Mouse (Mus musculus): Measurements from ENCODE around the gene Myoz1.
A peak's percentile ranks its signal among the peaks of the same experiment; 100 is the strongest.
"Not testable (repeated sequence)": the region's sequence is repeated elsewhere in the genome, so short reads cannot be mapped to it uniquely, and the experiment has no call there.

Myoz1 gene

DNA sequence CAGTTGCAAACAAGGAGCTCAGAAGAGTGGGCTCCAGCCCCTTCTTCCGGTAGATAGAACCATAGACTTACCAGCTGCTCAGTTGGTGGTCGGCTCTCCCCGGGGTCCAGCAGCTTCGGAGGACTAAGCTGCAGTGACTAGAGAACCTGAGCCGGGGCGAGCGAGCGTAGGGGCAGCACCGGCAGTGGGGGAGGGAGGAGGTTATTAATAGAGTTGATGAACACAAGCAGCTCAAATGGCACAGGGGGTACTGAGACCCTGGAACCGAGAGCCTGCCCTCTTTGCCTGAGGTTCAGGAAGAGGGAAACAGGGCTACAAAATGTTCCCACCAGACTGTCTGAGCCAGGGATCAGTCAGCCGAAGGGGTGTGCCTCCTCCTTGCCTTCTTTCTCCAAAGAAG is at the start of gene Myoz1:
Gene Myoz1, minus strand, starts transcription at position 180 of the 400 bp plus-strand sequence.
- DNase-seq = no peak

DNA sequence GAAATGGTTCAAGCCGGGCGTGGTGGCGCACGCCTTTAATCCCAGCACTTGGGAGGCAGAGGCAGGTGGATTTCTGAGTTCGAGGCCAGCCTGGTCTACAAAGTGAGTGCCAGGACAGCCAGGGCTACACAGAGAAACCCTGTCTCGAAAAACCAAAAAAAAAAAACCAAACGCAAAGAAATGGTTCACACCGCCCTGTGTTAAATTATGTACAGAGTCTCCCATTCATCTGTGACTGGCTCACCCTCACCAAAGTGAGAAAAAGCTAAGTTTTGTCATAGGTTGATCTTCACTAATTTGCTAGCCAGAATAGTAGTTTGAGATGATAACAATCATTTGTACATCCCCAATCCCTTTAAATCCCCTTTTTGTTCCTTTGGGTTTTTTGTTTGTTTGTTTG is 47.1 kb upstream of the Myoz1 start:
- DNase-seq = not testable (repeated sequence)

DNA sequence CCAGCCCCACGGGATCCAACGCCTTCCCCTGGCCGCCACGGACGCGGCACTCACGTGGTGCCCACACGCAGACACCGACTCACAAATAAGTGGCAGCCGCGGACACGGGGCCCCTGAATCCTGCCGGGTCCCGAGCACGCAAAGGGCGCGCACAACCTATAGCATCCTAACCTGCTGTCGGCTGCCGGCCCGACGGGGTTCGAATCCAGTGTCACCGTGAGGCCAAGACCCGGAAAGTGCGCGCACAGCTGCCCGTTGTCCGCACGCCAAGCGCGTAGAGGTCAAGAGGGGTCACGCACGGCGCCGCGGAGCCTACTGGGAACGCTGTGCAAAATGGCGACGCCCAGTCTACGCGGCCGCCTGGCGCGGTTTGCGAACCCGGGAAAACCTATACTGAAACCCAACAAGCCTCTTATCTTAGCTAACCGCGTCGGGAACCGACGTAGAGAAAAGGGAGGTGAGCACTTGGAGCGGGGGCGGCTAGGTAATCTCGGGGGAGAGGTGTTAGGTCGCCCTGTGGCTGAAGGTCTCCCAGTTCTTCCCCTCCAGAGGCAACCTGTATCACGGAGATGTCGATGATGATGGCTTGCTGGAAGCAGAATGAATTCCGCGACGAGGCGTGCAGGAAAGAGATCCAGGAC is 46.5 kb upstream of the Myoz1 start, which contains the start of gene Chchd1:
Gene Chchd1, plus strand, starts transcription at position 266 of the 641 bp plus-strand sequence.
- peak; percentile 90 for DNase-seq

DNA sequence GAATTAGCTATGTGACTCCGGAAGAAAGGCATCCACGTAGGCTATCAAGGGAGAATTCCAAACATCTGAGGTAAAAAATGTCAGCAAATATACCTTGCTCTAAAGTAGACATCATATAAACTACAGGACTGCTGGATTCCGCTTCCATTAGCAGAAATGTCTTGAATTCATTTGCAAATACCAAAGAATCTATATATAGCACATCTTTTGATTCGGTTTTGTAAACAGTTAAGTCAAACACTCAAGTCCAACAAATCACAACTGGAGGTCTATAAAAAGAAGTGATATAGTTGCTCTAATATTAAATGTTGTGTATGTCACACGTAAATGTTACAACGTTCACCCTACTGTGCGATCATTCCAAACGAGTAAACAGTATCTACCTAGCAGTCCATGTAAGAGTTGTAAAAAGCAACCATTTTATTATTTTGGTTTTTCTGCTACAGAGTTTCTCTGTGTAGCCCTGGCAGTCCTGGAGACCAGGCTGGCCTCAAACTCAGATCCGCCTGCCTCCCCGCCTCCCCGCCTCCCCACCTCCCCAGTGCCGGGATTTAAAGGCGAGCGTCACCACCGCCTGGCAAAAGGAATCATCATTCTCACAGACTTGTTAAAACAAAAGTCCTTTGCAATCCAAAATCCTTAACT is 45.9 kb upstream of the Myoz1 start:
- no peak for DNase-seq

DNA sequence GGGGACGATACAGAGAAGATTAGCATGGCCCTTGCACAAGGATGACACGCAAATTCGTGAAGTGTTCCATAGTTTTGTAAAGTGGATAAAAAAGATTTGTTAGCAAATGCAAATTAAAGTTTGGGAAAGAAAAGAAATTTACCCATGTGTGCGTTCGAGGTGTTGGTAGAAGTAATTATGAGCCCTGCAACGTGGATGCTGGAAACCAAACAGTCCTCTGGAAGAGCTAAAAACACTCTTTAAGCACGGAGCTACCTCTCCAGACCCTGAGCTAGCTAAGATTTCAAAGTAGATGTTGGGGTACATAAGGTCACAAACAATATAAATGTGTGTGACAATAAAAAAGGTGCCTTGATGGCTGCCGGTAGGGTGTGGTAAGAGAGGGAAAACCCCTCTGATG is 45.2 kb upstream of the Myoz1 start:
- no peak for DNase-seq

DNA sequence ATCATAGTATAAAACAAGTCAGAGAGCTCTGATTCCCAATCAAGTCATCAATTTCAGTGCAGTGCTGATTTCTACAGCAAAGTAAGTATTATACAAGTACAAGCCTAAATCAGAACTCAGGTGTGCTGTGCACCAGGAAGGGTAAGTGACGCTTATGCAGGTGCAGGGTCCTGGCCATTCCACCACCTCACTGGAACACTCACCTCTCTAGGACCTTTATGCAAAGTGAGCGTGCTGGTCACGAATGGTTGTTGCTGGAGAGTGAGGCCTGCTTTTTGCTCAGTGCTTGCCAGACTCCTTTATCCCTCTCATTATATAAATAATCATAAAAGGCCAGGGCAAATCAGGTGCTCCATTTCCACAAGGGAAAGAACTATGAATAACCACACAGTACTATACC is 44.0 kb upstream of the Myoz1 start:
- no peak for DNase-seq

DNA sequence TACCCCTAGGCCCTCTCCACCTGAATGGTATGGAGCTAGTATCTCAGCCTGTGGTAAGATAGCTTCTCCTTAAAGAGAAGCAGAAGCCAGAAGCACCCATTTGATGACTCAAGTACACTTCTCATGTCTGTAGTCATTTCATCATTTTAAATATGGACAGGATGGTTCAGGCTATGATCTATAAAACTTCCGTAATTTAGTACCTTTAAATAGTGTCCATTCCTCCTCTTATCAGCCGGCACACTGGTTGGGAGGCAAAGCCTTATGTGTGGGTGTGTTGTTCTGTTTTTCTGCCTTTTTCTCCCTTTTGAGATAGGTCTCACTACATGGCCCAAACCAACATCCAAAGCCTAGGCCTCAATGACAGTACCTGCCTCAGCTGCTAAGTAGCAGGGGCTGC is 42.2 kb upstream of the Myoz1 start:
- no peak for DNase-seq

DNA sequence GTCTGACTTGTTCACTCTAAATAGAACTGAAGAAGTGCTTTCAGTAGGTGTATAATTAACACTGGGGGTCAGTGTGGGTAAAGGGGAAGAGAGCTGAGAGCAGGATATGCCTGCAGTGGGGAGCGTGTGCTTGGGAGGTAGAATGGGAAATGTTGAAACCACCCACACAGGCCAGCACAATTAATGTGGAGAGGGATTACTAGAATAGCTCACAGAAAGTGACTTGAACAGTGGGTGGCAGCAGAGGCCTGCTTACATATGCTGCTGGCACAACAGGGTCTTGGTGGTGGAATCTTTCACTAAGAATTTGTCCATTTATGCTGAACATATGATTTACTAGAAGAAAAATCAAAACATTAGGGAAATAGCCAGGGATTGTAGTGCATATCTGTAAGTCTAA is 40.6 kb upstream of the Myoz1 start:
- DNase-seq = peak; percentile 62

DNA sequence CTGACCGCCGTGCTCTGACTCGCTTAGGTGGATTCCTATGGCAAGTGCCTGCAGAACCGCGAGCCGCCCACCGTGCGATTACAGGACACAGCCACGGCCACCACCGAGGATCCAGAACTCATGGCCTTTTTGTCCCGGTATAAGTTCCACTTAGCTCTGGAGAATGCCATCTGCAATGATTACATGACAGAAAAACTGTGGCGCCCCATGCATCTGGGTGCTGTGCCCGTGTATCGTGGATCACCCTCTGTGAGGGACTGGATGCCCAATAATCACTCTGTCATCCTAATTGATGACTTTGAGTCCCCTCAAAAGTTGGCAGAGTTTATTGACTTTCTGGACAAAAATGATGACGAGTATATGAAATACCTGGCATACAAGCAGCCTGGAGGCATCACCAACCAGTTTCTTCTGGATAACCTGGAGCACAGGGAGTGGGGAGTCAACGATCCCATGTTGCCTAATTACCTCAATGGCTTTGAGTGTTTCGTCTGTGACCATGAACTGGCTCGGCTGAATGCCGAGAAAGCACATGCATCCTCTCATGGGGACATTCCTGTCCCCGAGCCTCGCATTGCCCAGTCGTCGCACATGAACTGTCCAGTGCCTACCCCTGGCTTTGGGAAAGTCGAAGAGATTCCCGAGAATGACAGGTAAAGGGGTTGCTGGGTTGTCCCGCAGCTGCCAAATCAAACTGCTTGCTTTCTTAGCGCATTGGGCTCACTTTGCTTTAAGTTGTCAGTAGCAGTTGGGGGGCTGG is 39.6 kb upstream of the Myoz1 start:
- DNase-seq = peak; percentile 69

DNA sequence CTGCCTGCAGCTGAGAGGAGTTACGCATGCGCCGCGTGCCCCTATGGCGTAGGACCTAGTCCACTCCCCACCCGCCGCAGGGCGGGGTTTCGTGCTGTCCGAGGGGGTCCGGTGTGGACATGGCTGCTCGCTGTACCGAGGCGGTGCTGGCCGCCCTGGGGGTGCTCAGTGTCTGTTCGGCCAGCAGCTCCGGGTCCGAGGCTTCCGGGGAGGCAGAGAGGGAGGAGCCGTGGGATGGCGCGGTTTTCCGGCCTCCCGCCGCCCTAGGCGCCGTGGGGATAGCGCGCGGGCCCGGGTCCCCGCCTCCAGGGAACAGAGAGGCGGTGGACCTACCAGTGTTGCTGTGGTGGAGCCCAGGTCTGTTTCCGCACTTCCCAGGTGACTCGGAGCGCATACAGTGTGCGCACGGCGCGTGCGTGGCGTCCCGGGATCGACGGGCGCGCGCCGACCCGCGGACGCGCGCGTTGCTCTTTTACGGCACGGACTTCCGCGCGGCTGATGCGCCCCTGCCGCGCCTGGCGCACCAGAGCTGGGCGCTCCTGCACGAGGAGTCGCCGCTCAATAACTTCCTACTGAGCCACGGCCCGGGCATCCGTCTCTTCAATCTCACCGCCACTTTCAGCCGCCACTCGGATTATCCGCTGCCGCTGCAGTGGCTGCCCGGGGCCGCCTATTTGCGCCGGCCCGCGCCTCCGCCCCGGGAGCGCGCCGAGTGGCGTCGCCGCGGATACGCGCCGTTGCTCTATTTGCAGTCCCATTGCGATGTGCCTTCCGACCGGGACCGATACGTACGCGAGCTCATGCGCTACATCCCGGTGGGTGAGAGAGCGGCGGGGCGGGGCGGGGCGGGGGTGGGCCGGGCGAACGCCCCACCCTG is 38.8 kb upstream of the Myoz1 start, which contains the start of gene Fut11:
Gene Fut11, plus strand, starts transcription at position 85 of the 877 bp plus-strand sequence.
- peak; percentile 91 for DNase-seq

DNA sequence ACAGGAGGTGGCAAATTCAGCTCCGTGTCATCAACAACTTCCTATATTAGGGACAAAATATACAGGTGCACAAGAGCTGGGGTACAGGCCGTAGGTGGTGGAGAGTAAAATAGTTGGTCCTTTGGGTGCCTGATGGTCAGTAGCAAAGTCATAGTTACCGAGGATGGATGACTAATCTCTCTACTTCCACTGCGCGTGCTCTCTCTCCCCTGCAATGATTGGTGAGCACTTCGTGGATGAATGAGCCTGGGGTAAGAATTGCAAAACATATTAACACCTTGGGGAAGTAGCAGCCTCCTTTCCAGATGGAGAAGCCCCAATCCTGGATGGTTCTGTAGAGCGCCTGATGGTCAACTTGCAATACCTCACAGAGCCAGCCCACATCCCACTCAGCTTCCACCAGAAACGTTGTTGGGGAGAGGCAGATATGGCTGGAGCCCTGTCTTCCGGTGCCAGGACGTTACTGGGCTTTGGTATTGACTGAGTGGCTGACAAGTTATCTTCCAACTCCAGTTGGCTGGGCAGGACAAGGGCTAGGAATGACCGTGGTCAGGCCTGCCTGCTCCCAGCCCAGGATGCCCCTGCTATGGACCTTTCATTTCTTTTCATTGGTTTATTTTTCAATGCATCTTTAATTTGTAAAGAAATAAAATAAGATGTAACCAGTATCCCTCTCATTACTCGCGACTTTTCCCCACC is 38.0 kb upstream of the Myoz1 start:
- DNase-seq = no peak

DNA sequence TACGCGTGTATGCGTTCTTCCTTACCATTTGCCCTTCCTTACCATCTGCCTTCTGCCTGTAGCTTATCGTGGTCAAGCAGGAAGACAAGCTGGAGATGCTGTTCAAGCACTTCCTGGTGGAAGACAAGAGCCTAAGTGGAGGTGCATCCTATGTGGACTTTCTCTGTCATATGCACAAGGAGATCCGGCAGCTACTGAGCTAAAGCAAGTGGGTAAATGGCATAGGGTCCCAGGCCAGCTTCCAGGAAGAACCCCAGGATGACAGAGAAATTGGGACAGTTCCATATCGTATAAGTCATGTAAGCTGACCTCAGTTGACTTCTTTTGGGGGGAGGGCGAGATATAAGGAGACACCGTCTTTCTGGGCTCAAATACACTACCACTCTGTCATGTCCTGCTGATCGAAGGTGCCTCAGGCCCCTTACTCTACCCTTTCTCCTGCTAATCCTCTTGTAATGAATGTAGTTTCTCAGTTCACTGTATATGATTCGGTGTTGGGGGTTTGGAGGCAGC is 37.3 kb upstream of the Myoz1 start:
- DNase-seq = peak; percentile 55

DNA sequence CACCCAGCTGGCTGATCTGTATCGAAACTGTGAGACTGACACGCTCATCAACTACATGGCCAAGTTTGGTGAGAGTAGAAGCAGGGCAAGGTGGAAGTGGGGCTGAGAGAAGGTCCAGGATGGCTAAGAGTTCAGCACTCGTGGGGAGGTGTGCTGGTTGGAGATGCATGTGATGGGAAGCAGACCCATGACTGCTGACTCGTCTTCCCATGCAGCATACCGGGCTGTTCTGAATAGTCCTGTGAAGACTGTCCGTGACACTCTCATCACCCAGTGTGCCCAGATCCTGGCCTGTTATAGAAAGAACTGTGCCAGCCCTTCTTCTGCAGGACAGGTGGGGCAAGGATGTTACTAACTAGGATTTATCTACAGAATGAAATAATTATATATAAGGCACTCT is 35.4 kb upstream of the Myoz1 start:
- DNase-seq = no peak

DNA sequence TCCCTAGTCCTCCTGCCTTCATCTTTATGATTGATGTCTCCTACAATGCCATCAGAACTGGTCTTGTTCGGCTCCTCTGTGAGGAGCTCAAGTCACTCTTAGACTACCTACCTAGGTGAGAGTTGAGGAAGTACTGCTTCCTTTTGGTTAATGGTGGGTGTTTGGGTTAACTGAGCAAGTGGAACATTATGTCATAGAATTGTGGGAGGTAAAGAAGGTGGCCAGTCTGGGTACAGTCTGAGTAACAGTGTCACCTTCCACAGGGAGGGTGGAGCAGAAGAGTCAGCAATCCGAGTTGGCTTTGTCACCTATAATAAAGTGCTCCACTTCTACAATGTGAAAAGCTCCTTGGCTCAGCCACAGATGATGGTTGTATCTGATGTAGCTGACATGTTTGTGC is 32.7 kb upstream of the Myoz1 start:
- DNase-seq = no peak

DNA sequence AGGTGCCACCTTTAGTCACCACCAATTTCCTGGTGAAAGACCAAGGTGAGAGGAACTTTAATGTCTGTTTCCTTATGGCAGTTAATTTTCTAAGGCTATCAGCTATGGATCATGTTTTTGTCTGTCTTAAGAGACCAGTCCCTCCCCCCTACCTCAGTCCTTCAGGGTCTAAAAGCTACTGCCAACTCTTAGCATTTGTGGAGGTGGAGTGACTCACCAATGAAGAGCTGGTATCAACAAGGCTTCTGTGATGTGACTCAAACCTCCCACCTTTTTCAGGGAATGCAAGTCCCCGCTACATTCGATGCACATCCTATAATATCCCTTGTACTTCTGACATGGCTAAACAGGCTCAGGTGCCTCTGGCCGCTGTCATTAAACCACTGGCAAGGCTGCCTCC is 30.2 kb upstream of the Myoz1 start:
- no peak for DNase-seq

DNA sequence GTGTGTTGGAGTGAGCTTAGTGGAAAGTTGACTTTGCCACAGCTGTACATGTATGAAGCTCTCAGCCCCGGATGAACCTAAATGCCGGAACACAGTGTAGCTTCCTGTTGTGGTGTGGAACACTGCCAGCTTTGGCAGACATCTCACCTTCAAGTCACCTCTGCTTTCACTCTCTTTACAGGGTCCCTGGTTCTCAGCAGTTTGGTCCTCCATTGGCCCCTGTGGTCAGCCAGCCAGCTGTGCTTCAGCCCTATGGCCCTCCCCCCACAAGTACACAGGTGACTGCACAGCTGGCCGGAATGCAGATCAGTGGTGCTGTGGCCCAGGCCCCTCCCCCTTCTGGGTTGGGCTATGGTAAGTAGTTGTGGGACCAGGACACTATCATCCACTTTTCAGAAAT is 26.2 kb upstream of the Myoz1 start:
- no peak for DNase-seq

DNA sequence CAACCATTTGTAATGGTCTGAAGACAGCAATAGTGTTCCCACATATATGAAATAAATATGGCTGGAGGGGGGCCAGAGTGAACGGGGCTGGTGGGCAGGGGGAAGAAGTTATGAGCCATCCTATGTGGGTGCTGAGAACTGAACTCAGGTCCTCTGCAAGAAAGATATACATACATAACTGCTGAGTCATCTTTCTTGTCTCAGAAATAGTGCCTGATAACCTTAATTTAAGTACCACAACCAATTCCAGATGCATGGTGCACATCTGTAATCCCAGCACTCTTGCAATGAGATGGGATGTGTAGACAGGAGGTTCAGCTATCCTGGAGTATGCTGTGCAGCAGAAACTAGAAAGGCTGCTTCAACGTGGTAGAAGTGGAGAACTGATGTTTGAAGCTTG is 25.4 kb upstream of the Myoz1 start:
- DNase-seq = no peak

DNA sequence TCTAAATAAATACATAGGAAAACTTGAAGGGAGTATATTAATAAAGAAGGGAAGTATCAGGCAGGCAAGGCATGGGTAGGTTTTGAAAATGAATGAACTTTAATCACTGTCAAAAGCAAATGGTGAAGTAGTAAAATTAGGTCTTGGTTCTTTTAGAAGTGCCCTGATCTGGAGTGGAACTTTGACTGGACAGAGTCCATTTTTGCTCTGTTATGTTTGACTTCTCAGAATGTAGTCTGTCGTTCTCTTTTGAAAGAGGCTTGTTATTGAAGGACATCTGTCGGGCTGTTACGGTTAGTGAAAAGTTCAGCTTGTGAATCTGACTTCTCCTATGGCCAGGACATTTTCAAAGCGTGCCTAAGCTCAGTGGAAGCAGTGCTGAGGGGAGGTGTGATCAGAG is 21.6 kb upstream of the Myoz1 start:
- no peak for DNase-seq

DNA sequence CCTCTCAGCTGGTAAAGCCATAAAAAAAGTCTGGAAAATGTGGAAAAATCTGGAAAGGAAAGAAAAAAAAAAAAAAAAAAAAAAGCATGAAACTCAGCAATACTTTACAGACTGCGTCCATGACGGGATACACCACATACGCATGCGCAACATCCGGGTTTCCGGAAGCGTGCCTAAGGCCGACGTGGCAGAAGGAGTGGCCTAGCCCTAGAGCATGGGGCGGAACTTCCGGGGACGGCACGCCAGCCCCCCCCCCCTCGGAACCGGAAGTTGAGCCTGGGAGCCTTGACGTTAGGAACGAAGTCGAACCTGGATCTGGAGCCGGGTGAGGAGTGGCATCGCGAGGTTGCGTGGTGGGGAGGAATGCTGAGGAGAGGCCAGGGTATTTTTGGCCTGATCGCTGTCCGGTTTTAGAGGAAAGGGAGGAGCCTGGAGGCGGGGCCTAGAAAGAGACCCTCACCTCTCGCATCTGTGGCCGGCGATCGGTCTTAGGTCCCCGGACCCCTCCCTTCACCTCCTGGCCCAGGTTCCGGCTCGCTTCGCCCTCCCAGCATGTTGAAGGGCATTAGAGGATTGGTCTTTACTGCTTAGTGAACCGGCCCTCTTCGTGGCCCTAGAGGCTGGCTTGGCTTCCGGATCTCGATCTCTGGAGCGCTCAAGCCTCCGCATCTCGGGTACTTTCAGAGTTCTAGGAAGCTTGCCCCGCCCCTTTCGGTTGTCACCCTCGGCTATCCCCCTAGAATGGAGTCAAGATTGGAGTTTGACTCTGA is 17.9 kb upstream of the Myoz1 start, which contains the start of gene Sec24c:
Gene Sec24c, plus strand, starts transcription at position 245 of the 770 bp plus-strand sequence.
- peak; percentile 95 for DNase-seq

DNA sequence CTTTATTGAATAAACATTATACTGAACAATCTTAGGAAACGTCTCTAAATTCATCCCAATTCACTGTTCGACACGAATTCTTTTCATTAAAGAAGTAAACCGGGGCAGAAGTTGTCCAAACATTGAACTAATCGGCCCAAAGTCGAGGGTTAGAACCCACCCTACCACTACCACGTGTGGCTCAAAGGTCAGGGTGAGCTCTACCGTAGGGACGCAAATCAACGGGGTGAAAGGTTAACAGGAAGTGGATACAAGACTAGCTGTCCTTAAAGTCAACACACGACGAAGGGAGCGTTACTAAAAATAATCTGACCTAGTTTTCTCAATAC is 17.4 kb upstream of the Myoz1 start:
- DNase-seq = no peak

DNA sequence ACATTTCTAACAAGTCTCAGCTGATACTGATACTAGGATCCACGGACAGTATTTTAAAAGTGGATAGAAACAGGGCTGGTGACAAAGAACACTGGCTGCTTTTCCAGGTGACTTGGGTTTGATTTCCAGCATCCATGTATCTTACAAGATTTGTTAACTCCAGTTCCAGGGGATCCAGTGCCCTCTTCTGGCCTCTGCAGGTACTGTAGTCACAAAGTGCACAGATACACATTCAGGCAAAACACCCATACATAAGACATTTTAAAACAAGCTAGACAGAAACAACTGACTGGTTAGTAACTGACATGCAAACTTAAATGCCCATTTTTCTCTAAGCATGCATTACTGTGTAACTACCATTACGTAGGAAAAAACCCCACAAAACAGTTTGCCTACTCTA is 16.6 kb upstream of the Myoz1 start:
- DNase-seq = peak; percentile 67
